Mouse (Mus musculus) lung, postnatal 4 days (tissue): ENCODE data around the gene Smpd1.

Experiments
- DNase-seq, 2 experiments: peaks; one replicate each; pipeline ENCODE4 v3.0.0; 2021

Smpd1 gene

GRCm38 (mm10) chr7:105554212-105554942, at the start of gene Smpd1:
Smpd1 (plus strand) TSS chr7:105554360.
- DNase-seq = peak; percentile 91 to 94

DNA sequence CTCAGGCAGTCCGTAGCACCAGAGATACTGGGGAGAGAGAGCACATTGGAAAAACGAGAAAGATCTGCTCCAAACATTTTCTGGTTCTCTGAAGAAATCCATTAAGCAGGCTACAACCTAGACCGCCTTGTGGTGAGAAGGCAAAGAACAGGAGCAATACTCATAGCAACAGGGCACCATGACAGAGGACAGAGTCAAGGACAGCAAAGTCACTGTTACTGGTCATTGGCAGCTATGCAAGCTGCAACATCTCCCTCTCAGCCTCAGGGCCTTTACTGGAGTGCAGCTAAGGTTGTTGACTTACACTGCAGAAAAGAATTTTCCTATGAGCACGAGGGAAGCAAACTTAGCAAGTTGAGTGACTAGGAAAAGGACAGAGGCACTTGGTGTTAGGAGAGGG, 46.9 kb upstream of the Smpd1 start:
- no peak for DNase-seq

DNA sequence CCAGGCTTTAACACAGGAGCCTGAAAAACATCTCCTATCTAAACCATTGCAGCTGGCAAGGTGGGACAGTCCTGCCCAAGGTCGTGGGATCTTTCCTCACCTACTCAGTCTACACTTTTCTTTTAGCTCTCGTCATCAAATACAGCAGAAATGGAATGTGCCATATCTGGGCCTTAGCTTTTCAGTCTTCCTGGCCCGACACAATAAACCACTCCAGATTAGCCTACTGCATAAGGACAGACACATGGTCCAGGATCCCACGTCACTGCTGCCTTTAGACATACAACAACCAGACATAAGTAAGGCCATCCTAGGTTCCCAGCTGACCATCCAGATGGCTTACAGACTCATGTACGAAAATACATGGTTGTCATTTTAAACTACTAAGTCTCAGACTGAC, 44.0 kb upstream of the Smpd1 start:
- DNase-seq = no peak

- no peak for DNase-seq
These were observed 40.3 kb upstream of the Smpd1 start for GRCm38 (mm10) chr7:105513845-105514291.

DNA sequence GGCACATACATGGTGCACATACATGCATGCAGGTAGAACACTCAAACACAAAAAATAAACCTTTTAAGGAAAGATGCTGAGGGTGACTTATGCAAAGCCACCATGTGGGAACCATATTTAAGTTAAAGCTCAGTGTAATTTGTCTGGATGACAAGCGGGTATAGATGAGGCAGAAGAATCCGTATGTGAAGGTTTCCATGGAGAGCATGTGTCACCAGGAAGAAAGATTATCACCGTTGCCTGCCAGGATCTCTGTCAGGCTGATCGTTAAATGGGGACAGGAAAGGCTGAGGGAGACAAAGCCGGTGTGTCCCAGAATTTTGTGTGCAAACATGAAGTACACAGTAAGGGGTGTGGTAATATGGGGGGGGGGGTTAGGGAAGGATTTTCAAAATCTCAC, 39.6 kb upstream of the Smpd1 start:
- no peak for DNase-seq

DNA sequence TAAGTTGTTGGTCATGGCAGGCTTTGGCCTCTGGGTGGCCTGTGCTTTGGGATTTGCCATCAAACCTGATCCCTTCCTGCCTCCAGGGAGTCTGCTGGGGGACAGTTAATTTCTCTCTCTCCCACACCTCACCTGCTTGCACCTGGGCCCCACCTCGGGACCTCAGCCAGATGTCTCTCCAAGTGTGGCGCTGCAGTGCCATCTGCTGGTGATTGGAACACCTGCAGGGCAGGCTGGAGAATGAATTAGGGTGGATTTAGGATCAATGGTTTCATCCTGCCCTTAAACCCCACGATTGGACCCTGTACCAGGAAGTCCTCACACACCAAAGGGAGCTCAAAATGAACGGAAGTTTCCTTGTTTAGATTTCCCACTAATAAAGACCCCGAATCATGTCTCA, 39.0 kb upstream of the Smpd1 start:
- peak; percentile 42 to 62 for DNase-seq

- no peak for DNase-seq
These were observed 37.3 kb upstream of the Smpd1 start for GRCm38 (mm10) chr7:105516669-105517360.

GRCm38 (mm10) chr7:105519336-105519735, 34.8 kb upstream of the Smpd1 start:
- no peak for DNase-seq

- DNase-seq = no peak
These were observed 34.4 kb upstream of the Smpd1 start for GRCm38 (mm10) chr7:105519771-105520170.

DNA sequence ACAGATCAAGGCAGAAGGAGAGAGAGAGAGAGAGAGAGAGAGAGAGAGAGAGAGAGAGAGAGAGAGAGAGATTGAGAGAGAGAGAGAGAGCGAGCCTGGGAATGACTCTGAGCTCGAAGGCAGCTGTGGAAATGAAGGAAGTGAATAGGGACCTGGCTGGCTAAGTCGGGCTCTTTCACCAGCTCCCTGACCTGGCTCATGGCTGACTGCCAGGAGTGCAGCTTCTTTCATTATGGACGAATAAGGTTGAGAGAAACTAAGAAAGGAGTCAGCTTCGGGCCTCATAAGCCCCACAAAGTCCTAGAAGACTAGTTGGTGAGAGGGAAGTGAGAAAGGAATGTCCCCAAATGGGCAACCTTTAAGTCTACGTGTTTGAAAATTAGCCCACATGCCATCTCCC, 34.0 kb upstream of the Smpd1 start:
- DNase-seq = no peak

- DNase-seq = no peak
These were observed 29.9 kb upstream of the Smpd1 start for GRCm38 (mm10) chr7:105524222-105524621.

DNA sequence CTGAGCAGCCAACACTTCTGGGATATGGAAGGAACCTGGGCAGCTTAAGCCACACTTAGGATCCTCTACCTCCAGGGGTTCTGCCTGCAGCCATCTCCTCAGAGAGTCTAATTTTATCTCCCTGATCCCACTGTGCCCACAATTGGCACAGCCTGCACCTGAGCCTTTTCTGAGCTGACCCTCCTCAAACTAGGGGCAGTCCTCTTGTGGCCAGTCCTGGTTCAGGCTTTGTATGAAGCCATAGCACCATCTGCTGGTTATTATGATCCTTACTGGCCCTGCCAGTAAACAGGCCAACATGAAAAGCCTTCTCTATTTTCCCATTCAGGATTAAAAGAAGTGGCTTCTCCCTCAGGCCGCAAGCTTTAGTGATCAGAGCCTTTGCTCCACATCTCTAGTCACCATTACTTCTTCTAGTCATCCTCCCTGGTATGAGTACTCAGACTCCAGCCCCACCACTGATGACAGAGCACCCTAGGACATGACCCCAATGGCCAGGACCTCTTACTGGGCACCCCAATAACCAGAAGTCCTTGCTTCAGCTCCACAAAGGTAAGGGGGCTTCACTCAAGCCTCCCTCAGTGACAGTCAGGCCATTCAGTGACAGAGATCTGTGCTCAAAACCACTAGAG, 26.7 kb upstream of the Smpd1 start:
- DNase-seq = peak; percentile 17 to 37

- no peak for DNase-seq
These were observed 26.1 kb upstream of the Smpd1 start for GRCm38 (mm10) chr7:105528094-105528493.

DNA sequence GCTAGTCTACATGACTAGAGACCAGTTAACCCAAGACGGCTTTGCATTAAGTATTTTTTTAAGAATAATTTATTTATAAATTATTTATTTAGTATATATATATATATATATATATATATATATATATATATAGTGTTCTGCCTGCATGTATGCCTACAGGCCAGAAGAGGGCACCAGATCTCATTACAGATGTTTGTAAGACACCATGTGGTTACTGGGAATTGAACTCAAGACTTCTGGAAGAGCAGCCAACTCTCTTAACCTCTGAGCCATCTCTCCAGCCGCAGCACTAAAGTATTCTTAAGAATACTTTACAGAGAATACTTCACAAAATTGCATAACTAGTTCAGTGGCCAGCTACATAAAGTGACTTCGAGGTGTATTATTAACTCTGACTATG, 20.0 kb upstream of the Smpd1 start:
- no peak for DNase-seq

DNA sequence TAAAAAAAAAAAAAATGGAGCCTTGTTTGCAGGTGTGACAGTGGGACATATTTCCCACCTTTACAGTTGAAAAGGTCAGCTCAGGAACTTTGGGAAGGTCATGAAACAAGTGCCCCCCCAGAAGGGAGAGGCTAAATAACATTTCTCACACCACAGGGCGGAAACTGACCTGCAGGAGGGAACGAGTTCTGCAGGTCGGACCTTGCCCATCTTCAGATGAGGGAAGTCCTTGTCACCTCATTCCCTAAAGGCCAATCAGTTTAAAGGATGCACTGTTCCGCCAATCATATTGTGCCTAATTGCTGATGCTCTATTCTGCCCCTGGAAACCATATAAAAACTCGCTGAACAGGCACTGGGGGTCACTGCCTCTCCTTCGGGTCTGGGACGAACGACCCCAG, 8.2 kb upstream of the Smpd1 start:
- DNase-seq = no peak

GRCm38 (mm10) chr7:105547970-105548369, 6.2 kb upstream of the Smpd1 start:
- peak in 1 of 2 experiments; percentile 35 for DNase-seq

DNA sequence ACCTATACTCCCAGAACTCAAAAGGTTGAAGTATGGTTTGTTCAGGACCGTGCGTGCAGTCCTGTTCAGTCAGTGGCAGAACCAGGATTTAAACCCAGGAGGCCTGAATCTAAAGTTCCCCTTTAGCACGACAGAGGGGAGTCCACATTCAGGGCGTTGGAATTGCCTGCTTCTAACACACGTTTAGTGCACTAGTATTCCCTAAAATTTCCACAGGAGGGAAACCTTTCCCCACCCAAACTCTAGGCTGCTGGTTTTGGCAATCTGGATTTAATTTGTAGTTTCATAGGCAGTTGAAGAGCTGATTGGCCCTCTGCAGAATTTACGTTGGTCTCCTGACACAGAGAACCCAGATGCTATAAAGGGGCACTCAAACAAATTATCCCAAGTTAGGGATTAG, 5.1 kb upstream of the Smpd1 start:
- peak in 1 of 2 experiments; percentile 30 for DNase-seq

GRCm38 (mm10) chr7:105553456-105554211, 526 bp upstream of the Smpd1 start:
- peak in 1 of 2 experiments; percentile 18 for DNase-seq

DNA sequence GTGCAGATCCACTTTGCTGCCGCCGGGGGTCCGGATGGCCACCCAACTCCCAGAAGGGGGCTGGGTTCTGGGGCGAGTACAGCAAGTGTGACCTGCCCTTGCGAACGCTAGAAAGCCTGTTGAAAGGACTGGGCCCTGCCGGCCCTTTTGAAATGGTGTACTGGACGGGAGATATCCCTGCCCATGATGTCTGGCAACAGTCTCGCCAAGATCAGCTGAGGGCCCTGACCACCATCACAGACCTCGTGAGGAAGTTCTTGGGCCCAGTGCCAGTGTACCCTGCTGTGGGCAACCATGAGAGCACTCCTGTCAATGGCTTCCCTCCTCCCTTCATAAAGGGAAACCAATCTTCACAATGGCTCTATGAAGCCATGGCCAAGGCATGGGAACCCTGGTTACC, 1.4 kb downstream of the Smpd1 start:
- peak in 1 of 2 experiments; percentile 27 for DNase-seq

DNA sequence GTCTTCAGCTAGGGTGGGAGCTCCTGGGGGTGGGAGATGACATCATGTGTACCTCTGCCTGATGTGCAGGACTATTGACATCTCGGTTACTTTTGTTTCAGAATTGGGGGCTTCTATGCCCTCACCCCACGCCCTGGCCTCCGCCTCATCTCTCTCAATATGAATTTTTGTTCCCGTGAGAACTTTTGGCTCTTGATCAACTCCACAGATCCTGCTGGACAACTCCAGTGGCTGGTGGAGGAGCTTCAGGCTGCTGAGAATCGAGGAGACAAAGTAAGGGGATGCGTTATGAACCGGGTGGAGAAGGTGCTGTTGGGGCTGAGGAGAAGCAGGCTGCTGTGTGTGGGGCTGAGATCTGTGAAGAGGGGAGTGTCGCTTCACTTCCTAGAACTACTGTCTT, 2.2 kb downstream of the Smpd1 start:
- no peak for DNase-seq

- peak in 1 of 2 experiments; percentile 18 for DNase-seq
These were observed 3.5 kb downstream of the Smpd1 start for GRCm38 (mm10) chr7:105557671-105558070.

DNA sequence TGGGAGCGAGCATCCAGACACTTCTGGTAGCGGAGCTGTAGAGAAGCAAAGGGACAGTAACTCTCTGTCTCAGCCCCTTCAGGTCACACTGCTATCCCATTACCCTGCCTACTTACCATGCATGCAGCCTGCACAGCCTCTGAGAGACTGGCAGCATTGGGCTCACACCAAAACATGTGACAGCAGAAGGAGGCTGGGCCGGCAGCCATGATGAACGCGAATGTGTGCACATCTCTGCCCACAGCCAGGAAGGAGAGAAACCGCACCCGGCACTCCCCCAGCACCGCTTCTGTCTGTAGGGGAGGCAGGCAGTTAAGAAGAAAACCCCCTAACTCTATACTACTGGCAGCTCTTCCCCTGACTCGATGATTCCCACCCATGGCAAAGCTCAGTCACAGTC, 4.9 kb downstream of the Smpd1 start:
- peak in 1 of 2 experiments; percentile 20 for DNase-seq

DNA sequence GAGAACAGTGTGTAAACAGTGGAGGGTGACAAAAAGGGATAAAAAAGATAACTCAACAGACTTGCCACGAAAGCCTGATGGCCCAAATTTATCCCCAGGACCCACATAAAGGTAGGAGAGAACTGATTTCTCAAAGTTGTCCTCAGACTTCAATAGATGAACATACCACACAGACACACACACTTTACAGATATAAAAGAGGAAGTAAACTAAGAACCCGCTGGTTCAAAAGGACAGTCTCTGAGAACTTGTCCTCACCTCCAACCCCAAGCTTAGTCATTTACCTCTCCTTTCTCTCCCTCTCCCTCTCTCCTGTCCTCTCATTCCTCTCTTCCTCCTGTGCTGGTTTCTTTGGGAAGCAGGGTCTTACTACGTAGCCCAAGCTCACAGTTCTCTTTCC, 8.2 kb downstream of the Smpd1 start:
- no peak for DNase-seq
